Mouse (Mus musculus) kidney, adult 2 months (tissue): ENCODE results near the gene Taf1. TPM values are rescaled to one million over a fixed set of nuclear protein-coding genes. Genes with fewer than 3 reads are reported as not detected.
"Not testable (repeated sequence)": the region's sequence is repeated elsewhere in the genome, so short reads cannot be mapped to it uniquely, and the experiment has no call there.

Experiments
- DNase-seq: peaks from one replicate; pipeline ENCODE4 v3.0.0; 2021
- H3K27ac ChIP-seq: fragments of 200-500 bp; 2 replicates; pipeline ENCODE4 v1.5.1; 2012; ENCODE audit warnings: low read depth, low read length, control low read depth, inconsistent platforms; ENCODE audit not compliant: insufficient read depth
- H3K27me3 ChIP-seq: fragments of 200-500 bp; replicated peaks from 2 replicates; pipeline ENCODE4 v1.6.1; 2012; ENCODE audit warnings: mild to moderate bottlenecking, moderate library complexity, low read length, inconsistent platforms; ENCODE audit not compliant: control insufficient read depth, insufficient read depth
- H3K36me3 ChIP-seq: fragments of 200-500 bp; 2 replicates; pipeline ENCODE4 v1.6.1; 2012; ENCODE audit warnings: mild to moderate bottlenecking, moderate library complexity, low read length, inconsistent platforms; ENCODE audit not compliant: control insufficient read depth, insufficient read depth
- H3K4me1 ChIP-seq: fragments of 200-500 bp; 2 replicates; pipeline ENCODE4 v1.6.1; 2011; ENCODE audit warnings: low read length; ENCODE audit not compliant: control insufficient read depth, insufficient read depth
- H3K4me3 ChIP-seq: fragments of 200-500 bp; 2 replicates; pipeline ENCODE4 v1.5.1; 2011; ENCODE audit warnings: mild to moderate bottlenecking, low read depth, low read length, control low read depth; ENCODE audit not compliant: insufficient read depth
- CTCF ChIP-seq: fragments of 200-500 bp; conservative IDR thresholded peaks from 2 replicates; pipeline ENCODE4 v1.5.1; 2011; ENCODE audit warnings: low read depth, mild to moderate bottlenecking, control low read depth, low read length, moderate library complexity, mixed read lengths; ENCODE audit not compliant: insufficient read depth, insufficient read length
- POLR2A ChIP-seq: fragments of 200-500 bp; IDR thresholded peaks from one replicate; pipeline ENCODE4 v1.6.1; 2011; ENCODE audit warnings: low read depth, low read length, control low read depth
- WGBS: fragments of 180-500 bp; shearing (Covaris S2); methylation state at CpG from one replicate; pipeline ENCODE4 v1.1.7; 2018; 5-methylcytosine and 5-hydroxymethylcytosine counted together
- polyA plus RNA-seq: library from polyadenylated mRNA; depleted of rRNA; stranded (reverse); fragments of >200 nt; gene quantifications from 2 replicates; pipeline ENCODE4 v1.2.3, GENCODE M21; 2012; rRNA removed

Gene Taf1
- 3.2 and 5.0 TPM in 2 replicates for polyA plus RNA-seq

DNA sequence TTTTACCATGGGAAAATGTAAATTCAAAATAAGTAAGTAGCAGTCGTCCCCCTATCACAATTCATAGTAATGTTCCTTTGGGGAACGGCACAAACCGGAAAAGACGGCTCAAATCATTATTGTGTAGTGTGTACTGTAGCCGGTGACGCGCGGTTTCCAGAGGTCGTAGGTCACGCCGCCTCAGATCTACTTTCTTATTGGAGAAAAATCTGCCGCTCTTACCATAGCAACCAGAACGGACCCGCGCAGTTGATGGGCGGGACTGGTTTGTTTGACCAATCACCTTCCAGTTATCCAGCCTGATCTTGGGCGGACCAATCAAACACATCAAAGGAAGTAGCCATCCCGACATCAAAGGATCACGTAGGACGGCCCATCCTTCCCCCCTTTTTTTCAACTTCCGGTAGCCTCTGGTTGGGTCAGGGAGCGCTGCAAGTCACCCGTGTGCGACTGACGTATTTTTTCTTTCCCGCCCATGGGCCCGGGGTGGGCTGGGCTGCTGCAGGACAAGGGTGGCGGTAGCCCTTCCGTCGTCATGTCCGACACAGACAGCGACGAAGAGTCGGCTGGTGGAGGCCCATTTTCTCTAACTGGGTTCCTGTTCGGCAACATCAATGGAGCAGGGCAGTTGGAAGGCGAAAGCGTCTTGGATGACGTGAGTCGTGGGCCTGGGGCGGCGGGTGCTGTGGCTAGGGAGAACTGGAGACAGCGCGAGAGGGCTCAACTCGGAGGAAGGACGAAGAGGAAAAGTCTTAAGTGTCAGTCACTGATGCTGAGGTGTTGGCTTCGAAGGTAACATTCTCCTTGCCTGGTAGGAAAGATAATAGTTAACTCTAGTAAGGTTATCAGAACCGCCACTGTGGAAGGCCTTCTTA lies at the start of gene Taf1:
Gene Taf1, plus strand, starts transcription at position 388 of the 875 bp plus-strand sequence.
- peak within 1 kb of the TSS; percentile 77 for H3K4me3 ChIP-seq
- H3K36me3 ChIP-seq, result no peaks in the 10 kb centered on the region
- TF ChIP-seq CTCF (no peak), POLR2A (no peak)
- peaks cover 6% of the 10 kb centered on the region; the same call in 1 of the 2 replicates for H3K4me1 ChIP-seq
- peak; percentile 98 for DNase-seq
- WGBS, result under 1% methylated on average over 46 of the region's 47 CpGs
- peak within 1 kb of the TSS; percentile 72; the same call in 1 of the 2 replicates for H3K27ac ChIP-seq
- no peaks in the 10 kb centered on the region for H3K27me3 ChIP-seq

DNA sequence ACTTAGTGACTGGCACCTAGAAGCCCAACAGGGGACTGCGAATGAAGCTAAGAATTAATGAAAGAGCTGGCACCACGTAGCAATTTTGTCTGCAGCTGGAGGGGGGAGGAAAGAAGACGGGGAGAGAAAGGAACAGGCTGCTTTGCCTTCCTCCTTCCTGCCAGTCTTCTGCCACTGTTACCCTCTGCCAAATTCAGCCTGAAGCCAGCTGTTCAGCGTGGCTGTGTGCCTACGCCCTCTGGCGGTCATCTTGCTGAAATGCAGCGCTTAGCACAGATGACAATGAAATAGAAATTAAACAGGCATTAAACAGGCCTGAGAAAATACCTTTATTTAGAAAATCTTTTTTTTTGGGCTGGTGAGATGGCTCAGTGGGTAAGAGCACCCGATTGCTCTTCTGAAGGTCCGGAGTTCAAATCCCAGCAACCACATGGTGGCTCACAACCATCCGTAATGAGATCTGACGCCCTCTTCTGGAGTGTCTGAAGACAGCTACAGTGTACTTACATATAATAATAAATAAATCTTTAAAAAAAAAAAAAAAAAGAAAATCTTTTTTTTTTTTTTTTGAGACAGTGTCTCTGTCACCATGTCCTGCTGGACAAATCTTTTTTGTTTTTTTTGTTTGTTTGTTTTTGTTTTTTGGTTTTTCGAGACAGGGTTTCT lies 45.9 kb upstream of the Taf1 start:
- 27% methylated on average over 10 of the region's 12 CpGs for WGBS
- H3K36me3 ChIP-seq, H3K27me3 ChIP-seq, H3K4me3 ChIP-seq, H3K4me1 ChIP-seq, H3K27ac ChIP-seq: not testable (repeated sequence)
- TF ChIP-seq CTCF, result peak; percentile 81
- peak; percentile 49 for DNase-seq

DNA sequence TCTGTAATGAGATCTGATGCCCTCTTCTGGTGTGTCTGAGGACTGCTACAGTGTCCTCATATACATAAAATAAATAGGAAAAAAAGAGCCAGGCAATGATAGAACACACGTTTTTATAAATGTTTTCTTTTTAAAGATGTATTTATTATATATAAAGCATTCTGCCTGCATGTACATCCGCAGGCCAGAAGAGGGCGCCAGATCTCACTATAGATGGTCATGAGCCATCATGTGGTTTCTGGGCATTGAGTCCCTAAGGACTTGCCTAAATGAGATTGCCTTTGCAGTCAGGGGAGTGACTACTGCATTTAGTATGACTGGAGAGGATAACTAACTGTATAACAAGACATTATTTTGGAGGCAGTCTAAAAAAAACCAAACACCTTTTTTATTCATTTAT lies 27.9 kb upstream of the Taf1 start:
- Histone ChIP-seq H3K27ac (no peak overlapping the region), H3K4me1 (no peaks in the 10 kb centered on the region), H3K4me3 (no peak overlapping the region), H3K27me3 (no peaks in the 10 kb centered on the region), H3K36me3 (no peaks in the 10 kb centered on the region)
- WGBS, result 10% methylated on average over 3 of the region's 3 CpGs
- TF ChIP-seq POLR2A, result no peak
- TF ChIP-seq CTCF, result peak; percentile 49
- DNase-seq, result peak; percentile 1

DNA sequence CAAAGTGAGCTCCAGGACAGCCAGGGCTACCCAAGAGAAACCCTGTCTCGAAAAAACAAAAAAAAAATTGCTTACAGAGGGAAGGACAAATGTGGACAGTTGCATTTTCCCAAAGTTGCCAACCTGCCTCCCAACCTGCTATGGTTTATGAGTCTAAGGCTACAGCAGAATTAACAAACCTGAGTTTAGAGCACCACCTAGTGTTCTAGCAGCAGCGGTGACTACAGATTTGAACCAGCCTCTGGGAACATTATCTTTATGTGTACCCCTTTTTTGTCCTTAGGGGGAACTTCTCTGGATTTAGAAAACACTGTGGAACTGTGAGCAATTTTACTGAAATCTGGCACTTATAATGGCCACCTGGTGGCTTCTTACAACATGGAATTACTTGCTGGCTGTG lies 16.8 kb upstream of the Taf1 start:
- peak; percentile 18; the same call in 1 of the 2 replicates for TF ChIP-seq CTCF
- no peak for TF ChIP-seq POLR2A
- peak; percentile 8 for DNase-seq
- no peak overlapping the region for H3K27ac ChIP-seq
- H3K4me1 ChIP-seq, result no peaks in the 10 kb centered on the region
- H3K4me3 ChIP-seq, result no peak overlapping the region
- H3K27me3 ChIP-seq, result no peaks in the 10 kb centered on the region
- 8% methylated on average over 2 of the region's 2 CpGs for WGBS
- no peaks in the 10 kb centered on the region for H3K36me3 ChIP-seq

DNA sequence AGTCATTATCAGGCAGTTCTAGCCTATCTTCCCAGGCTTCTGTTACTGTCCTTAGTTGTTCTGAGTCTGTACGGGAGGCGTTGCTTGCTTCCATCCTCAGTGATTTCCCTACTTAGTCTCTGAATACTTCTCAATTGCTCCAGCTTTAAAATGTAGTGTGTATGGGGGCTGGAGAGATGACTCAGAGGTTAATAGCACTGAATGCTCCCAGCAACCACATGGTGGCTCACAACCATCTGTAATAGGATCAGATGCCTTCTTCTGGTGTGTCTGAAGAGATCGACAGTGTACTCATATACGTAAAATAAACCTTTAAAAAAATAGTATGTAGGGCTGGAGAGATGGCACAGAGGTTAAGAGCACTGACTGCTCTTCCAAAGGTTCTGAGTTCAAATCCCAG lies 14.5 kb upstream of the Taf1 start:
- DNase-seq, result no peak
- H3K4me3 ChIP-seq, result no peak overlapping the region
- no peak for TF ChIP-seq CTCF
- no peak for TF ChIP-seq POLR2A

DNA sequence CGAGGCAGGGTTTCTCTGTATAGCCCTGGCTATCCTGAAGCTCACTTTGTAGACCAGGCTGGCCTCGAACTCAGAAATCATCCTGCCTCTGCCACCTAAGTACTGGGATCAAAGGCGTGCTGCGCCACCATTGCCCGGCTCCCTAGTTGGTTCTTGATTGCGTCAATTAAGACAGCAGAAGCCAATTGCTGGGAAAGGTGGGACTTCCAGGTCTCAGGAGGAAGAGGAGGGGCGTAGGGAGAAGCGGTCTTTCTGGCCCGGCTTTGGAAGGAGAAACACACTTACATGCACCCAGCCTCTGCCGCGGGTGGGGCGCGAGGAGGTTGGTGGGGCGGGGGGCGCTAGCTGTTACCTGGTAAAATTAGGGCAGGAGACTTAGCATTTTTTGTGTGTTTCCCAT lies 10.5 kb upstream of the Taf1 start:
- TF ChIP-seq POLR2A (no peak), CTCF (no peak)
- WGBS, result 92% methylated on average over 15 of the region's 15 CpGs
- H3K27me3 ChIP-seq, result no peaks in the 10 kb centered on the region
- DNase-seq, result peak; percentile 0
- H3K36me3 ChIP-seq, result no peaks in the 10 kb centered on the region
- no peaks in the 10 kb centered on the region for H3K4me1 ChIP-seq
- no peak overlapping the region for H3K27ac ChIP-seq
- no peak overlapping the region for H3K4me3 ChIP-seq

More for the DNA sequence above, 14.5 kb upstream of the Taf1 start:
- no peaks in the 10 kb centered on the region for H3K36me3 ChIP-seq
- no peaks in the 10 kb centered on the region for H3K27me3 ChIP-seq
- H3K27ac ChIP-seq, result no peak overlapping the region
- WGBS, result 81% methylated on average over 4 of the region's 4 CpGs
- H3K4me1 ChIP-seq, result no peaks in the 10 kb centered on the region

DNA sequence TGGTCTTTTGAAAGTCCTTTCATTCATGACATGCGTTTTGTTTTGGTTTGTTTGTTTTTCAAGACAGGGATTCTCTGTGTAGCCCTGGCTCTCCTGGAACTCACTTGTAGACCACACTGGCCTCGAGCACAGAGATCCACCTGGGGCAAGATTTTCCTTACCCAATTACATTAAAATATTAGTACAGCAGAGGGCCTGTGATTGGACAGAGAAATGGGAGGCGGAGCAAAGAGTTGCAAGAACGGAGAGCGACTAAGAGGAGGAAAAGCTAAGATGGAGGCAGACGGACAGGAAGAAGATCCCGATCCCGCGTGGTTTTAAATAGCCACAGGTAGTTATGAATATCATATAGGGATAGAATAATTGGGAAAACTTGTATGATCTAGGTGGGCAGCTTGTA lies 5.2 kb upstream of the Taf1 start:
- Histone ChIP-seq H3K4me3 (no peak overlapping the region), H3K27ac (no peak overlapping the region), H3K4me1 (no peaks in the 10 kb centered on the region), H3K36me3 (no peaks in the 10 kb centered on the region), H3K27me3 (no peaks in the 10 kb centered on the region)
- TF ChIP-seq CTCF (no peak), POLR2A (no peak)
- WGBS, result 50% methylated on average over 9 of the region's 9 CpGs
- peak; percentile 30 for DNase-seq
